Mouse (Mus musculus): ENCODE measurements around the gene Trim63. TPM values are rescaled to one million over a fixed set of nuclear protein-coding genes. Genes with fewer than 3 reads are reported as not detected.
"Not testable (repeated sequence)": the region's sequence is repeated elsewhere in the genome, so short reads cannot be mapped to it uniquely, and the experiment has no call there.

The Trim63 gene
- polyA plus RNA-seq, 2 experiments: 0.07 TPM; not detected in 1

GRCm38 (mm10) chr4:134330281-134330680 lies 15.4 kb downstream of the Trim63 start:
- DNase-seq (ENCODE audit: low read depth in 3 of 3, low spot score in 3 of 3) (no peak), ATAC-seq (ENCODE audit: insufficient read depth) (no peak)
- Histone ChIP-seq H3K4me3 (ENCODE audit: insufficient read depth in 1 of 2, low read depth in 2 of 2, low read length in 2 of 2) (no peak overlapping the region), H3K4me2 (ENCODE audit: low read depth) (no peak overlapping the region), H3K36me3 (replicated peaks; ENCODE audit: control insufficient read depth, insufficient read depth, low read depth) (no peaks in the 10 kb centered on the region), H3K4me1 (replicated peaks; ENCODE audit: control insufficient read depth in 2 of 2, insufficient read depth in 2 of 2, low read length in 1 of 2) (no peaks in the 10 kb centered on the region), H3K9ac (replicated peaks) (no peak overlapping the region), H3K27me3 (ENCODE audit: control insufficient read depth, insufficient read depth, low read length) (no peaks in the 10 kb centered on the region), H3K9me3 (ENCODE audit: control insufficient read depth, low read length) (no peaks in the 10 kb centered on the region), H3K27ac (no peak overlapping the region)
- TF ChIP-seq CTCF (IDR thresholded peaks at IDR 0.05; ENCODE audit: low read depth) (no peak), EP300 (IDR thresholded peaks at IDR 0.05; ENCODE audit: low read depth) (no peak)
- 52% methylated on average over 5 of the region's 5 CpGs for WGBS (ENCODE audit: insufficient replicate concordance)

GRCm38 (mm10) chr4:134341231-134341630 lies 26.3 kb downstream of the Trim63 start:
- not testable (repeated sequence) for H3K27ac ChIP-seq; H3K9me3 ChIP-seq (ENCODE audit: control insufficient read depth, low read length); ATAC-seq (ENCODE audit: insufficient read depth); H3K4me1 ChIP-seq (replicated peaks; ENCODE audit: control insufficient read depth in 2 of 2, insufficient read depth in 2 of 2, low read length in 1 of 2); H3K4me2 ChIP-seq (ENCODE audit: low read depth); H3K9ac ChIP-seq (replicated peaks); H3K36me3 ChIP-seq (replicated peaks; ENCODE audit: control insufficient read depth, insufficient read depth, low read depth); DNase-seq (ENCODE audit: low read depth in 3 of 3, low spot score in 3 of 3); H3K4me3 ChIP-seq (ENCODE audit: insufficient read depth in 1 of 2, low read depth in 2 of 2, low read length in 2 of 2)
- 60% methylated on average over 6 of the region's 6 CpGs for WGBS (ENCODE audit: insufficient replicate concordance)
- H3K27me3 ChIP-seq (ENCODE audit: control insufficient read depth, insufficient read depth, low read length): peaks cover 35% of the 10 kb centered on the region

- Histone ChIP-seq H3K9ac (replicated peaks) (no peak overlapping the region), H3K4me3 (ENCODE audit: insufficient read depth in 1 of 2, low read depth in 2 of 2, low read length in 2 of 2) (no peak overlapping the region), H3K9me3 (ENCODE audit: control insufficient read depth, low read length) (no peaks in the 10 kb centered on the region), H3K4me2 (ENCODE audit: low read depth) (no peak overlapping the region), H3K36me3 (replicated peaks; ENCODE audit: control insufficient read depth, insufficient read depth, low read depth) (no peaks in the 10 kb centered on the region), H3K27ac (no peak overlapping the region), H3K4me1 (replicated peaks; ENCODE audit: control insufficient read depth in 2 of 2, insufficient read depth in 2 of 2, low read length in 1 of 2) (no peaks in the 10 kb centered on the region), H3K27me3 (ENCODE audit: control insufficient read depth, insufficient read depth, low read length) (peaks cover 35% of the 10 kb centered on the region)
- TF ChIP-seq EP300 (IDR thresholded peaks at IDR 0.05; ENCODE audit: low read depth) (no peak), CTCF (IDR thresholded peaks at IDR 0.05; ENCODE audit: low read depth) (no peak)
- no peak for DNase-seq (ENCODE audit: low read depth in 3 of 3, low spot score in 3 of 3)
- WGBS (ENCODE audit: insufficient replicate concordance): 7% methylated on average over 11 of the region's 11 CpGs
- no peak for ATAC-seq (ENCODE audit: insufficient read depth)
Observed at GRCm38 (mm10) chr4:134342213-134342779, 27.4 kb downstream of the Trim63 start.

- no peak within 1 kb of the TSS for H3K4me3 ChIP-seq (ENCODE audit: insufficient read depth in 1 of 2, low read depth in 2 of 2, low read length in 2 of 2)
- H3K4me2 ChIP-seq (ENCODE audit: low read depth): no peak within 1 kb of the TSS; the same call in none of the 2 replicates
- no peak within 1 kb of the TSS for H3K9ac ChIP-seq (replicated peaks)
- no peaks in the 10 kb centered on the region for H3K9me3 ChIP-seq (ENCODE audit: control insufficient read depth, low read length)
- DNase-seq (ENCODE audit: low read depth in 3 of 3, low spot score in 3 of 3) (no peak), ATAC-seq (ENCODE audit: insufficient read depth) (no peak)
- H3K27ac ChIP-seq: no peak within 1 kb of the TSS
- H3K4me1 ChIP-seq (replicated peaks; ENCODE audit: control insufficient read depth in 2 of 2, insufficient read depth in 2 of 2, low read length in 1 of 2): no peaks in the 10 kb centered on the region
- WGBS (ENCODE audit: insufficient replicate concordance): 4% methylated on average over 61 of the region's 61 CpGs
- peaks cover 35% of the 10 kb centered on the region for H3K27me3 ChIP-seq (ENCODE audit: control insufficient read depth, insufficient read depth, low read length)
- no peak for TF ChIP-seq EP300 (IDR thresholded peaks at IDR 0.05; ENCODE audit: low read depth)
- no peak for TF ChIP-seq CTCF (IDR thresholded peaks at IDR 0.05; ENCODE audit: low read depth)
- no peaks in the 10 kb centered on the region for H3K36me3 ChIP-seq (replicated peaks; ENCODE audit: control insufficient read depth, insufficient read depth, low read depth)
Observed at GRCm38 (mm10) chr4:134343071-134344031, 28.4 kb downstream of the Trim63 start, which contains the start of gene Slc30a2. Gene Slc30a2 (plus strand): TSS chr4:134343181.

- H3K9me3 ChIP-seq (ENCODE audit: control insufficient read depth, low read length): no peaks in the 10 kb centered on the region
- ATAC-seq (ENCODE audit: insufficient read depth): no peak
- DNase-seq (ENCODE audit: low read depth in 3 of 3, low spot score in 3 of 3): no peak
- H3K4me2 ChIP-seq (ENCODE audit: low read depth): no peak overlapping the region
- H3K27me3 ChIP-seq (ENCODE audit: control insufficient read depth, insufficient read depth, low read length): peaks cover 35% of the 10 kb centered on the region
- H3K9ac ChIP-seq (replicated peaks): no peak overlapping the region
- no peaks in the 10 kb centered on the region for H3K36me3 ChIP-seq (replicated peaks; ENCODE audit: control insufficient read depth, insufficient read depth, low read depth)
- TF ChIP-seq CTCF (IDR thresholded peaks at IDR 0.05; ENCODE audit: low read depth) (no peak), EP300 (IDR thresholded peaks at IDR 0.05; ENCODE audit: low read depth) (no peak)
- H3K27ac ChIP-seq: no peak overlapping the region
- no peaks in the 10 kb centered on the region for H3K4me1 ChIP-seq (replicated peaks; ENCODE audit: control insufficient read depth in 2 of 2, insufficient read depth in 2 of 2, low read length in 1 of 2)
- 32% methylated on average over 3 of the region's 3 CpGs for WGBS (ENCODE audit: insufficient replicate concordance)
- no peak overlapping the region for H3K4me3 ChIP-seq (ENCODE audit: insufficient read depth in 1 of 2, low read depth in 2 of 2, low read length in 2 of 2)
Observed at GRCm38 (mm10) chr4:134344620-134345019, 29.7 kb downstream of the Trim63 start.
